Mouse (Mus musculus) G1E (cell line): ENCODE measurements around the gene Exosc8.

Experiments
- CTCF ChIP-seq: IDR thresholded peaks from 2 replicates; pipeline ENCODE4 v1.5.1; 2012; ENCODE audit warnings: low read depth, low read length, inconsistent platforms, mixed read lengths
- GATA1 ChIP-seq: IDR thresholded peaks from 2 replicates; pipeline ENCODE4 v1.6.1; 2012; ENCODE audit warnings: borderline replicate concordance, low read length, inconsistent platforms, mixed read lengths
- POLR2AphosphoS5 ChIP-seq: IDR thresholded peaks from 2 replicates; pipeline ENCODE4 v1.6.1; 2012; ENCODE audit warnings: low read depth, low read length, inconsistent platforms; ENCODE audit not compliant: insufficient replicate concordance
- TAL1 ChIP-seq: conservative IDR thresholded peaks from 2 replicates; pipeline ENCODE4 v1.6.1; 2012; ENCODE audit warnings: low read depth, low read length, inconsistent platforms, mixed read lengths

DNA sequence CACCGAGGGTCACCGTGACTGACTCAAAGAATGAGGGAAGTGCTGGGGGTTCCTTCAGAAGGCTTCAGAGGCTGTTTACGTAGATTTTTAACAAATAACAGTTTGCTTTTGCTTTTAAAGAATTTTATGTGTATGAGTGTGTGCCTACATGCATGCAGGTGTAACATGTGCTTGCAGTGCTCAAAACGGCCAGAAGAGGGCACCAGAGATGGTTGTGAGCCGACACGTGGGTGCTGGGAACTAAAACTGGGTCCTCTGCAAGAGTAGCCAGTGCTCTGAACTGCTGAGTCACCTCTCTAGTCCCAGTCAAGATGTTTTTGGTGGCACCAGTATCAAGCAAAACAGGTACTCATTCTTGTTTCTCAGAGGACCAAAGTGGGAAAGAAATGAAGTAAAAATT lies 38.4 kb upstream of the Exosc8 start:
- TF ChIP-seq CTCF (no peak), TAL1 (no peak), GATA1 (no peak), POLR2AphosphoS5 (no peak)
